Mouse (Mus musculus) adrenal gland, postnatal 36 days (tissue): ENCODE measurements around the gene Disp2. TPM values are rescaled to one million over a fixed set of nuclear protein-coding genes. Genes with fewer than 3 reads are reported as not detected.
A peak's percentile ranks its signal among the peaks of the same experiment; 100 is the strongest.

Experiments
- DNase-seq, 2 experiments: peaks; one replicate each; pipeline ENCODE4 v3.0.0; 2021; ENCODE audit warnings: mixed read lengths in 1 of 2
- total RNA-seq, 2 experiments: library from RNA; stranded (reverse); gene quantifications; 2 replicates each; pipeline ENCODE4 v1.2.3; 2021

Gene Disp2
- total RNA-seq, 2 experiments from 2014 or later, result 20.6 to 26.4 TPM

GRCm38 (mm10) chr2:118841774-118842173 lies 62.3 kb downstream of the Disp2 start:
- DNase-seq, result peak; percentile 78 to 86

GRCm38 (mm10) chr2:118844427-118844826 lies 64.9 kb downstream of the Disp2 start:
- DNase-seq, result no peak

GRCm38 (mm10) chr2:118846246-118846645 lies 66.7 kb downstream of the Disp2 start:
- peak in 1 of 2 experiments; percentile 15 for DNase-seq

- no peak for DNase-seq
Measured at GRCm38 (mm10) chr2:118851756-118852155, 72.2 kb downstream of the Disp2 start.

Other genes starting within 250 kb of the Disp2 start
- 10 to 100 TPM; 10.9 to 14.1 TPM for gene Bmf, start 230.0 kb upstream of the Disp2 start, total RNA-seq
- 1 to 10 TPM; 4.9 to 6.5 TPM for gene Bub1b, start 181.5 kb upstream of the Disp2 start, total RNA-seq
- gene Pak6, start 116.4 kb upstream of the Disp2 start, total RNA-seq, result 10 to 100 TPM; 17.9 to 26.0 TPM
- under 1 TPM; 0.10 to 0.30 TPM for gene Ankrd63, start 75.8 kb upstream of the Disp2 start, total RNA-seq
- 1 to 10 TPM; 1.4 to 1.7 TPM for gene Plcb2, start 51.3 kb upstream of the Disp2 start, total RNA-seq
- gene Inafm2, start 34.0 kb upstream of the Disp2 start, total RNA-seq, result 10 to 100 TPM; 35.5 to 40.5 TPM
- gene Ccdc9b, start 17.1 kb upstream of the Disp2 start, total RNA-seq, result 1 to 10 TPM; 4.8 to 5.6 TPM
- not detected for gene Phgr1, start 7.0 kb upstream of the Disp2 start, total RNA-seq
- gene Knstrn, start 34.3 kb downstream of the Disp2 start, total RNA-seq, result 1 to 10 TPM; 5.8 to 6.6 TPM
- 100 to 1,000 TPM; 171 to 443 TPM for gene Ivd, start 82.2 kb downstream of the Disp2 start, total RNA-seq
- 10 to 100 TPM; 40.3 to 42.3 TPM for gene Bahd1, start 120.7 kb downstream of the Disp2 start, total RNA-seq
- 10 to 100 TPM in 1 of 2 experiments, 1 to 10 TPM in 1; 9.7 to 15.0 TPM for gene Chst14, start 146.8 kb downstream of the Disp2 start, total RNA-seq
- 10 to 100 TPM; 16.7 to 18.8 TPM for gene Ccdc32, start 249.7 kb downstream of the Disp2 start, total RNA-seq